In the genomic region with DNA sequence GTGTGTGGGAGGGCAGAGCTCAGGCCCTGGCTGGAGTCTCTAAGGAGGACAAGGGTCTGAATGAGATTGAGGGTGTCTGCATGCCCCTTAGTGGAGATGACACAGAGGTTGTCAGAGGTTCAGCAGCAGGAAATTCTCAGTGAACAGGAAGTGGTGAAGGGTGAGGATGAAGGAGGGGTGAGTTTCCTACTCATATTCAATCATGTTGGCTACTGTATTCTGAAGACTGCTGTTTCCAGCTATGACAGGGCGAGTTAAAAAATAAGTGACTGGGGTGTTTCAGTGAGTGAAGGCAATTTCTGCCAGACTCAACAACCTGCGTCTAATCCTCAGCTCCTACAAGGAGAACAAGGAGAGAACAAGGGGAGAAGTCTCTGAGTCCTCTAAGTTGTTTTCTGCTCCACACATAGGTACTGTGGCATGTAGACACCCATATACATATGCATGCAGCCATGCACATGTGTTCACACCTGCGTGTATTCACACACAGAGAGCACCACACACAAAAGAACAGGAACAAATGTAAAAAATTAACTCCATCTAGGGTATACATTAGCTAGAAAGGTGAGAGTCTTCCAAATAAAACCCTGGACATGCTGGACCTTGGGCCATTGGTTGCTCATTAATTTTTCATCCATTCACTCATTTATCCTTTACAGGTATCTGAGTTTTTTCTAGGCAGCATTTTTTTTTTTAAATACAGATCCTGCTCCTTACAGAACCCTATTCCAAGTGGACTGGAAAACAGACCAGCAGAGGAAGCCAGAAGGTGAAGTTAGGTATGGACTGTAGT, we compare ENCODE assay signal across 35 mouse cellular contexts. TPM values are rescaled to one million over a fixed set of nuclear protein-coding genes. Genes with fewer than 3 reads are reported as not detected.
DNase-seq lines count a peak whose midpoint lies in the region; ATAC-seq and TF ChIP-seq lines count a peak whose summit lies in the region.
"Had no signal": no experiment of that assay in that cellular context is flagged by ENCODE, and none has a peak within 500 bp of the region (broad histone marks: within the 10 kb centered on the region; RNA-seq: fewer than 3 reads in every experiment).

No protein-coding gene starts in this region.

- no peak for TF ChIP-seq CTCF in lung, postnatal 0 days (IDR thresholded peaks at IDR 0.05)
- TF ChIP-seq CTCF in lung, adult 2 months (IDR thresholded peaks at IDR 0.05; ENCODE audit: insufficient read depth, low read length), result no peak
- no peak for TF ChIP-seq CTCF in G1E (IDR thresholded peaks at IDR 0.05; ENCODE audit: low read depth, low read length)
- TF ChIP-seq CTCF in intestine, postnatal 0 days (IDR thresholded peaks at IDR 0.05; ENCODE audit: low read depth), result no peak

- H3K36me3 ChIP-seq in lung, postnatal 0 days (ENCODE audit: insufficient read depth, low read length), result no peaks in the 10 kb centered on the region
- H3K36me3 ChIP-seq in G1E (replicated peaks), result no peaks in the 10 kb centered on the region
- H3K36me3 ChIP-seq in forebrain, embryonic 16.5 days (ENCODE audit: control insufficient read depth, insufficient read depth), result no peaks in the 10 kb centered on the region
- H3K36me3 ChIP-seq in liver, embryonic 11.5 days (ENCODE audit: control insufficient read depth, insufficient read depth, low read length), result no peaks in the 10 kb centered on the region
- H3K36me3 ChIP-seq in intestine, postnatal 0 days (ENCODE audit: control insufficient read depth, insufficient read depth), result no peaks in the 10 kb centered on the region
- H3K36me3 ChIP-seq: embryonic facial prominence, embryonic 10.5 days; embryonic facial prominence, embryonic 15.5 days; forebrain, embryonic 12.5 days; heart, embryonic 10.5 days; heart, embryonic 15.5 days; hindbrain, embryonic 13.5 days; liver, embryonic 15.5 days; lung, embryonic 15.5 days; neural tube, embryonic 12.5 days had no signal

- H3K4me2 ChIP-seq in lung, postnatal 0 days (replicated peaks; ENCODE audit: low read depth, low read length), result no peak overlapping the region
- no peak overlapping the region for H3K4me2 ChIP-seq in forebrain, embryonic 16.5 days (ENCODE audit: low read length)
- no peak overlapping the region for H3K4me2 ChIP-seq in liver, embryonic 11.5 days
- H3K4me2 ChIP-seq in intestine, postnatal 0 days (replicated peaks; ENCODE audit: low read depth), result no peak overlapping the region
- H3K4me2 ChIP-seq: embryonic facial prominence, embryonic 15.5 days; forebrain, embryonic 12.5 days; heart, embryonic 15.5 days; hindbrain, embryonic 13.5 days; liver, embryonic 15.5 days; lung, embryonic 15.5 days; midbrain, embryonic 11.5 days; neural tube, embryonic 12.5 days had no signal

- H3K9me3 ChIP-seq in lung, postnatal 0 days (ENCODE audit: low read length), result no peaks in the 10 kb centered on the region
- H3K9me3 ChIP-seq in G1E (replicated peaks), result no peaks in the 10 kb centered on the region
- no peaks in the 10 kb centered on the region for H3K9me3 ChIP-seq in forebrain, embryonic 16.5 days (ENCODE audit: control insufficient read depth, low read length)
- peaks cover 13% of the 10 kb centered on the region for H3K9me3 ChIP-seq in liver, embryonic 11.5 days (ENCODE audit: control insufficient read depth, low read length)
- H3K9me3 ChIP-seq in intestine, postnatal 0 days (ENCODE audit: control insufficient read depth), result no peaks in the 10 kb centered on the region
- H3K9me3 ChIP-seq: embryonic facial prominence, embryonic 15.5 days; heart, embryonic 15.5 days; liver, embryonic 15.5 days; lung, embryonic 15.5 days had no signal

- WGBS in lung, postnatal 0 days, result 59% methylated on average over 3 of the region's 3 CpGs
- 56% methylated on average over 3 of the region's 3 CpGs for WGBS in lung, adult 2 months
- 80% methylated on average over 3 of the region's 3 CpGs for WGBS in forebrain, embryonic 16.5 days
- 74% methylated on average over 3 of the region's 3 CpGs for WGBS in liver, embryonic 11.5 days
- 72% methylated on average over 3 of the region's 3 CpGs for WGBS in intestine, postnatal 0 days

- no peak for TF ChIP-seq POLR2A in lung, adult 2 months (IDR thresholded peaks at IDR 0.05; ENCODE audit: borderline replicate concordance, extremely low read depth, low read depth, low read length)

- H3K27ac ChIP-seq in lung, postnatal 0 days (ENCODE audit: low read length), result no peak overlapping the region
- no peak overlapping the region for H3K27ac ChIP-seq in forebrain, embryonic 16.5 days (ENCODE audit: low read length)
- H3K27ac ChIP-seq in liver, embryonic 11.5 days (ENCODE audit: low read depth, low read length), result no peak overlapping the region
- H3K27ac ChIP-seq in intestine, postnatal 0 days (ENCODE audit: low read depth, low read length), result no peak overlapping the region
- H3K27ac ChIP-seq: embryonic facial prominence, embryonic 10.5 days; embryonic facial prominence, embryonic 15.5 days; forebrain, embryonic 12.5 days; heart, embryonic 10.5 days; heart, embryonic 15.5 days; hindbrain, embryonic 13.5 days; liver, embryonic 15.5 days; lung, embryonic 15.5 days; neural tube, embryonic 12.5 days had no signal

- no peak for TF ChIP-seq EP300 in lung, postnatal 0 days (IDR thresholded peaks at IDR 0.05)

- no peak for ATAC-seq in lung, postnatal 0 days
- ATAC-seq in G1E (ENCODE audit: extremely low read depth, insufficient number of reproducible peaks, low FRiP score, poor library complexity, severe bottlenecking), result 0 out of 2 replicates have a peak, but pooled peaks have one; percentile 22
- no peak for ATAC-seq in forebrain, embryonic 16.5 days
- ATAC-seq in liver, embryonic 11.5 days (replicated peaks; ENCODE audit: low FRiP score), result no peak
- no peak for ATAC-seq in intestine, postnatal 0 days

- H3K4me3 ChIP-seq in lung, postnatal 0 days (ENCODE audit: low read depth, low read length), result no peak overlapping the region
- no peak overlapping the region for H3K4me3 ChIP-seq in lung, adult 2 months (replicated peaks; ENCODE audit: extremely low read depth, low read depth, low read length)
- H3K4me3 ChIP-seq in G1E (ENCODE audit: low read depth, low read length), result no peak overlapping the region
- no peak overlapping the region for H3K4me3 ChIP-seq in forebrain, embryonic 16.5 days (replicated peaks; ENCODE audit: low read length)
- H3K4me3 ChIP-seq in liver, embryonic 11.5 days (ENCODE audit: low read depth, low read length), result no peak overlapping the region
- no peak overlapping the region for H3K4me3 ChIP-seq in intestine, postnatal 0 days (ENCODE audit: low read depth, low read length)
- H3K4me3 ChIP-seq: embryonic facial prominence, embryonic 10.5 days; embryonic facial prominence, embryonic 15.5 days; forebrain, embryonic 12.5 days; heart, embryonic 10.5 days; heart, embryonic 15.5 days; hindbrain, embryonic 13.5 days; liver, embryonic 15.5 days; lung, embryonic 15.5 days; myocyte; neural tube, embryonic 12.5 days had no signal

- no peak overlapping the region for H3K9ac ChIP-seq in lung, postnatal 0 days (replicated peaks; ENCODE audit: low read depth)
- H3K9ac ChIP-seq in forebrain, embryonic 16.5 days (replicated peaks; ENCODE audit: low read depth, low read length), result no peak overlapping the region
- H3K9ac ChIP-seq in liver, embryonic 11.5 days (ENCODE audit: low read depth, low read length), result no peak overlapping the region
- H3K9ac ChIP-seq in intestine, postnatal 0 days (ENCODE audit: low read depth, low read length), result no peak overlapping the region
- H3K9ac ChIP-seq: embryonic facial prominence, embryonic 15.5 days; forebrain, embryonic 12.5 days; heart, embryonic 15.5 days; hindbrain, embryonic 13.5 days; liver, embryonic 15.5 days; lung, embryonic 15.5 days; neural tube, embryonic 12.5 days had no signal

- peak; percentile 1 for DNase-seq in lung, postnatal 0 days (ENCODE audit: low spot score)
- no peak for DNase-seq in lung, adult 2 months
- DNase-seq in G1E (ENCODE audit: low spot score), result no peak
- peak; percentile 89 for DNase-seq in kidney, adult 9 months
- DNase-seq in kidney, postnatal 36 days, result peak; percentile 15 to 76
- DNase-seq in liver, embryonic 11.5 days (ENCODE audit: low spot score), result no peak
- DNase-seq: adrenal gland, adult 2 months; B cell, adult 2 months; cerebellum, adult 2 months; cerebellum, postnatal 25 days; gastrocnemius, postnatal 25 days; heart, postnatal 36 days; layer of hippocampus, postnatal 36 days; liver; lung, postnatal 36 days; thymus, adult 2 months had no signal

- H3K27me3 ChIP-seq in lung, postnatal 0 days (replicated peaks; ENCODE audit: insufficient read depth, low read length), result no peaks in the 10 kb centered on the region
- no peaks in the 10 kb centered on the region; the same call in 1 of the 2 replicates for H3K27me3 ChIP-seq in G1E (ENCODE audit: insufficient read depth, low read length)
- no peaks in the 10 kb centered on the region for H3K27me3 ChIP-seq in forebrain, embryonic 16.5 days (replicated peaks; ENCODE audit: control insufficient read depth, insufficient read depth, low read length)
- no peaks in the 10 kb centered on the region for H3K27me3 ChIP-seq in liver, embryonic 11.5 days (replicated peaks; ENCODE audit: control insufficient read depth, insufficient read depth, low read length)
- H3K27me3 ChIP-seq in intestine, postnatal 0 days (replicated peaks; ENCODE audit: control insufficient read depth, insufficient read depth, low read length), result no peaks in the 10 kb centered on the region
- H3K27me3 ChIP-seq: embryonic facial prominence, embryonic 15.5 days; forebrain, embryonic 12.5 days; heart, embryonic 15.5 days; hindbrain, embryonic 13.5 days; liver, embryonic 15.5 days; lung, embryonic 15.5 days; neural tube, embryonic 12.5 days had no signal

- H3K4me1 ChIP-seq in lung, postnatal 0 days (ENCODE audit: insufficient read depth, low read depth, low read length), result no peaks in the 10 kb centered on the region
- no peaks in the 10 kb centered on the region for H3K4me1 ChIP-seq in lung, adult 2 months (ENCODE audit: control insufficient read depth, insufficient read depth, low read length)
- H3K4me1 ChIP-seq in G1E (ENCODE audit: insufficient read depth, low read depth, low read length), result peaks cover 24% of the 10 kb centered on the region
- no peaks in the 10 kb centered on the region for H3K4me1 ChIP-seq in forebrain, embryonic 16.5 days (replicated peaks; ENCODE audit: control insufficient read depth, insufficient read depth, low read length)
- no peaks in the 10 kb centered on the region for H3K4me1 ChIP-seq in liver, embryonic 11.5 days (replicated peaks; ENCODE audit: control insufficient read depth, insufficient read depth, low read length)
- no peaks in the 10 kb centered on the region for H3K4me1 ChIP-seq in intestine, postnatal 0 days (replicated peaks; ENCODE audit: control insufficient read depth, insufficient read depth, low read length)
- H3K4me1 ChIP-seq: embryonic facial prominence, embryonic 10.5 days; embryonic facial prominence, embryonic 15.5 days; forebrain, embryonic 12.5 days; heart, embryonic 10.5 days; heart, embryonic 15.5 days; hindbrain, embryonic 13.5 days; liver, embryonic 15.5 days; lung, embryonic 15.5 days; neural tube, embryonic 12.5 days had no signal

RNA-seq across cellular contexts. Expression of gene Ceacam3, which starts 7.0 kb away (rescaled TPM):
- not detected in 2 replicates for polyA plus RNA-seq in lung, postnatal 0 days (2015; fragmentation: Nextera tagmentation; extraction: Ambion mirVana)
- polyA plus RNA-seq in lung, adult 2 months (2012; rRNA removed), result not detected in 2 replicates
- total RNA-seq in G1E (2014; fragmentation: Nextera tagmentation) (not detected in 2 replicates), G1E (2017) (0.29 and 0.44 TPM in 2 replicates)
- polyA plus RNA-seq in G1E (2012), result 0.02 TPM in 1 of 2 replicates, not detected in the other
- polyA plus RNA-seq in forebrain, embryonic 16.5 days (2015; fragmentation: Nextera tagmentation; extraction: Ambion mirVana), result not detected in 2 replicates
- polyA plus RNA-seq in liver, embryonic 11.5 days (2014; fragmentation: Nextera tagmentation; extraction: Ambion mirVana), result not detected in 2 replicates
- polyA plus RNA-seq in intestine, postnatal 0 days (2015; fragmentation: Nextera tagmentation; extraction: Ambion mirVana), result not detected in 2 replicates
- total RNA-seq: adrenal gland, adult 2 months; adrenal gland, postnatal 4 days; gastrocnemius, postnatal 25 days; heart, postnatal 36 days; layer of hippocampus, postnatal 36 days; left cerebral cortex, postnatal 14 days; megakaryocyte, adult 5-6 weeks; midbrain, postnatal 0 days had no signal
- polyA plus RNA-seq: adrenal gland, adult 2 months; embryonic facial prominence, embryonic 10.5 days; embryonic facial prominence, embryonic 15.5 days; forebrain, embryonic 12.5 days; heart, embryonic 10.5 days; heart, embryonic 15.5 days; hindbrain, embryonic 13.5 days; large intestine, adult 2 months; limb, embryonic 11.5 days; liver, embryonic 15.5 days; lung, embryonic 15.5 days; midbrain, embryonic 11.5 days; myocyte; neural tube, embryonic 12.5 days; thymus, adult 2 months had no signal

RNA-seq across cellular contexts. Expression of gene Psg29, which starts 46.2 kb away (rescaled TPM):
- not detected in 2 replicates for polyA plus RNA-seq in lung, postnatal 0 days (2015; fragmentation: Nextera tagmentation; extraction: Ambion mirVana)
- polyA plus RNA-seq in lung, adult 2 months (2012; rRNA removed), result not detected in 2 replicates
- total RNA-seq in G1E (2014; fragmentation: Nextera tagmentation) (not detected in 2 replicates), G1E (2017) (0.06 and 0.11 TPM in 2 replicates)
- not detected in 2 replicates for polyA plus RNA-seq in G1E (2012)
- not detected in 2 replicates for polyA plus RNA-seq in forebrain, embryonic 16.5 days (2015; fragmentation: Nextera tagmentation; extraction: Ambion mirVana)
- not detected in 2 replicates for polyA plus RNA-seq in liver, embryonic 11.5 days (2014; fragmentation: Nextera tagmentation; extraction: Ambion mirVana)
- polyA plus RNA-seq in intestine, postnatal 0 days (2015; fragmentation: Nextera tagmentation; extraction: Ambion mirVana), result not detected in 2 replicates
- total RNA-seq: adrenal gland, adult 2 months; adrenal gland, postnatal 4 days; gastrocnemius, postnatal 25 days; heart, postnatal 36 days; layer of hippocampus, postnatal 36 days; left cerebral cortex, postnatal 14 days; megakaryocyte, adult 5-6 weeks; midbrain, postnatal 0 days had no signal
- polyA plus RNA-seq: adrenal gland, adult 2 months; embryonic facial prominence, embryonic 10.5 days; embryonic facial prominence, embryonic 15.5 days; forebrain, embryonic 12.5 days; heart, embryonic 10.5 days; heart, embryonic 15.5 days; hindbrain, embryonic 13.5 days; large intestine, adult 2 months; limb, embryonic 11.5 days; liver, embryonic 15.5 days; lung, embryonic 15.5 days; midbrain, embryonic 11.5 days; midbrain, postnatal 0 days; myocyte; neural tube, embryonic 12.5 days; thymus, adult 2 months had no signal

Comparison
In these comparisons a context has a peak if more than half of its experiments do, and no peak if none do; other contexts are left out.
1. DNase-seq: peak in lung, postnatal 0 days (single experiment), kidney, adult 9 months (single experiment) and kidney, postnatal 36 days (2 of 2); none in lung, adult 2 months (single experiment), G1E (single experiment) and liver, embryonic 11.5 days (single experiment).